Mouse (Mus musculus) brain, embryonic 14.5 days (tissue): ENCODE data around the gene Plet1.

Experiments used
- CTCF ChIP-seq: fragments of 200-500 bp; IDR thresholded peaks from 2 replicates; pipeline ENCODE4 v1.5.1; 2012; ENCODE audit warnings: inconsistent platforms, mild to moderate bottlenecking, moderate library complexity, borderline replicate concordance; ENCODE audit not compliant: insufficient read depth, insufficient read length; ENCODE audit errors: extremely low read depth
- POLR2A ChIP-seq: fragments of 200-500 bp; IDR thresholded peaks from 2 replicates; pipeline ENCODE4 v1.6.1; 2012; ENCODE audit warnings: mild to moderate bottlenecking, inconsistent platforms, borderline replicate concordance; ENCODE audit not compliant: poor library complexity, insufficient read depth, insufficient read length, severe bottlenecking; ENCODE audit errors: extremely low read depth

DNA sequence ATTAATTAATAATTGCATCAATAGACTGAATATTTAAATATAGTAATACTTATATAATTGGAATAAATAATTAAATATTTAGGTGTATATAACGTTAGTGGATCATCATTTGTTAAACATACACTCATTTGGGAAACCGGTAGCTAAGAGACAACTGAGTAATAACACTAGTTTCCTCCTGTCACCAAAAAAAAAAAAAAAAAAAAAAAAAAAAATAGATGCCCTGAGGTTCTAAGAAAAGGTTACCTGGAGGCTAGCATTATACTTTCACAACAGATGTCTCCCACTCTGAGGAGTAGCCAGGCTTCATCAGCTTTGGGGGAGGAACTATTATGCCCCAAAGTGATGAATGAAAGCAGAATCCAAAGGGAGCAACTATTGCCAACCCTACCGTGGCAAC lies 5.5 kb downstream of the Plet1 start:
- TF ChIP-seq CTCF (no peak), POLR2A (no peak)
